Mouse (Mus musculus) small intestine, adult 2 months (tissue): ENCODE data around the gene Rdh13. TPM values are rescaled to one million over a fixed set of nuclear protein-coding genes. Genes with fewer than 3 reads are reported as not detected.
A peak's percentile ranks its signal among the peaks of the same experiment; 100 is the strongest.

ENCODE experiments used
- H3K27ac ChIP-seq: fragments of 200-500 bp; 2 replicates; pipeline ENCODE4 v1.5.1; 2012; ENCODE audit warnings: low read depth, low read length, control low read depth, inconsistent platforms; ENCODE audit not compliant: insufficient read depth
- H3K27me3 ChIP-seq: fragments of 200-500 bp; 2 replicates; pipeline ENCODE4 v1.6.1; 2012; ENCODE audit warnings: mild to moderate bottlenecking, moderate library complexity, low read length, inconsistent platforms; ENCODE audit not compliant: control insufficient read depth, insufficient read depth
- H3K36me3 ChIP-seq: fragments of 200-500 bp; 2 replicates; pipeline ENCODE4 v1.6.1; 2012; ENCODE audit warnings: mild to moderate bottlenecking, low read length, control low read depth, inconsistent platforms; ENCODE audit not compliant: control insufficient read depth, insufficient read depth
- H3K4me1 ChIP-seq: fragments of 200-500 bp; 2 replicates; pipeline ENCODE4 v1.6.1; 2012; ENCODE audit warnings: low read length, inconsistent platforms, mixed read lengths; ENCODE audit not compliant: control insufficient read depth, insufficient read depth, insufficient read length
- H3K4me3 ChIP-seq: fragments of 200-500 bp; 2 replicates; pipeline ENCODE4 v1.5.1; 2012; ENCODE audit warnings: low read depth, mild to moderate bottlenecking, control low read depth, inconsistent platforms, low read length, moderate library complexity
- CTCF ChIP-seq: fragments of 200-500 bp; IDR thresholded peaks from 2 replicates; pipeline ENCODE4 v1.5.1; 2012; ENCODE audit warnings: low read depth, mild to moderate bottlenecking, control low read depth, inconsistent platforms, low read length, moderate library complexity, mixed read lengths; ENCODE audit not compliant: insufficient replicate concordance, insufficient read length; ENCODE audit errors: extremely low read depth
- POLR2A ChIP-seq: fragments of 200-500 bp; IDR thresholded peaks from 2 replicates; pipeline ENCODE4 v1.6.1; 2012; ENCODE audit warnings: low read depth, mild to moderate bottlenecking, control low read depth, inconsistent platforms, low read length, moderate library complexity
- WGBS: fragments of 180-500 bp; shearing (Covaris S2); methylation state at CpG from one replicate; pipeline ENCODE4 v1.1.7; 2018; 5-methylcytosine and 5-hydroxymethylcytosine counted together
- polyA plus RNA-seq: library from polyadenylated mRNA; depleted of rRNA; stranded (reverse); fragments of >200 nt; gene quantifications from 2 replicates; pipeline ENCODE4 v1.2.3, GENCODE M21; 2012

Gene Rdh13
- polyA plus RNA-seq, 1 experiment: 9.9 TPM

- Histone ChIP-seq H3K27ac (peak within 1 kb of the TSS; percentile 73), H3K4me3 (peak within 1 kb of the TSS; percentile 64), H3K36me3 (no peaks in the 10 kb centered on the region), H3K27me3 (no peaks in the 10 kb centered on the region), H3K4me1 (peaks cover 4% of the 10 kb centered on the region; the same call in 1 of the 2 replicates)
- WGBS: 53% methylated on average over 14 of the region's 16 CpGs
- TF ChIP-seq CTCF (no peak), POLR2A (no peak)
Observed at GRCm38 (mm10) chr7:4460576-4461434, 15.4 kb upstream of the Rdh13 start, which contains the start of gene Eps8l1. TSS of gene Eps8l1 (plus strand) at chr7:4460674.

GRCm38 (mm10) chr7:4452644-4453043 lies 7.2 kb upstream of the Rdh13 start:
- no peaks in the 10 kb centered on the region for H3K27me3 ChIP-seq
- no peak overlapping the region for H3K4me3 ChIP-seq
- 23% methylated on average over 4 of the region's 4 CpGs for WGBS
- peak overlapping the region; percentile 61; the same call in 1 of the 2 replicates for H3K27ac ChIP-seq
- peaks cover 2% of the 10 kb centered on the region; the same call in 1 of the 2 replicates for H3K4me1 ChIP-seq
- TF ChIP-seq CTCF (no peak), POLR2A (no peak)
- no peaks in the 10 kb centered on the region for H3K36me3 ChIP-seq

GRCm38 (mm10) chr7:4449211-4449610 lies 3.8 kb upstream of the Rdh13 start:
- Histone ChIP-seq H3K4me3 (no peak overlapping the region), H3K36me3 (no peaks in the 10 kb centered on the region), H3K4me1 (peaks cover 5% of the 10 kb centered on the region; the same call in 1 of the 2 replicates), H3K27ac (no peak overlapping the region), H3K27me3 (no peaks in the 10 kb centered on the region)
- no peak for TF ChIP-seq POLR2A
- TF ChIP-seq CTCF: no peak
- 4% methylated on average over 2 of the region's 2 CpGs for WGBS

GRCm38 (mm10) chr7:4448439-4448838 lies 3.0 kb upstream of the Rdh13 start:
- H3K36me3 ChIP-seq: peaks cover 2% of the 10 kb centered on the region
- TF ChIP-seq CTCF (no peak), POLR2A (no peak)
- peaks cover 5% of the 10 kb centered on the region; the same call in 1 of the 2 replicates for H3K4me1 ChIP-seq
- WGBS: 76% methylated on average over 3 of the region's 3 CpGs
- H3K27ac ChIP-seq: no peak overlapping the region
- no peak overlapping the region for H3K4me3 ChIP-seq
- no peaks in the 10 kb centered on the region for H3K27me3 ChIP-seq

- WGBS: 6% methylated on average over 1 of the region's 1 CpGs
- H3K27me3 ChIP-seq: no peaks in the 10 kb centered on the region
- peaks cover 3% of the 10 kb centered on the region; the same call in 1 of the 2 replicates for H3K4me1 ChIP-seq
- peaks cover 13% of the 10 kb centered on the region for H3K36me3 ChIP-seq
- H3K4me3 ChIP-seq: no peak overlapping the region
- TF ChIP-seq CTCF (peak; percentile 40; the same call in 1 of the 2 replicates), POLR2A (no peak)
- no peak overlapping the region for H3K27ac ChIP-seq
Observed at GRCm38 (mm10) chr7:4447138-4447537, 1.7 kb upstream of the Rdh13 start.

GRCm38 (mm10) chr7:4440549-4440948 lies 4.9 kb downstream of the Rdh13 start:
- no peak overlapping the region for H3K27ac ChIP-seq
- no peak overlapping the region for H3K4me3 ChIP-seq
- no peaks in the 10 kb centered on the region for H3K27me3 ChIP-seq
- peaks cover 48% of the 10 kb centered on the region for H3K36me3 ChIP-seq
- TF ChIP-seq POLR2A: no peak
- no peak for TF ChIP-seq CTCF
- peaks cover 3% of the 10 kb centered on the region; the same call in 1 of the 2 replicates for H3K4me1 ChIP-seq
- WGBS: 92% methylated on average over 10 of the region's 10 CpGs

GRCm38 (mm10) chr7:4437721-4438120 lies 7.7 kb downstream of the Rdh13 start:
- Histone ChIP-seq H3K27ac (no peak overlapping the region), H3K36me3 (peaks cover 63% of the 10 kb centered on the region), H3K27me3 (no peaks in the 10 kb centered on the region), H3K4me3 (no peak overlapping the region), H3K4me1 (no peaks in the 10 kb centered on the region)
- no peak for TF ChIP-seq POLR2A
- no peak for TF ChIP-seq CTCF
- WGBS: 80% methylated on average over 2 of the region's 2 CpGs
